Mouse (Mus musculus) spleen, adult 2 months (tissue): Measurements from ENCODE around the gene Tfap2a.

Experiments
- CTCF ChIP-seq: fragments of 200-500 bp; IDR thresholded peaks from 2 replicates; pipeline ENCODE4 v1.5.1; 2011; ENCODE audit warnings: mild to moderate bottlenecking, inconsistent platforms; ENCODE audit not compliant: insufficient read depth, insufficient read length, insufficient replicate concordance; ENCODE audit errors: extremely low read depth
- POLR2A ChIP-seq: fragments of 200-500 bp; IDR thresholded peaks from 2 replicates; pipeline ENCODE4 v1.6.1; 2011; ENCODE audit warnings: low read depth, low read length, inconsistent platforms

DNA sequence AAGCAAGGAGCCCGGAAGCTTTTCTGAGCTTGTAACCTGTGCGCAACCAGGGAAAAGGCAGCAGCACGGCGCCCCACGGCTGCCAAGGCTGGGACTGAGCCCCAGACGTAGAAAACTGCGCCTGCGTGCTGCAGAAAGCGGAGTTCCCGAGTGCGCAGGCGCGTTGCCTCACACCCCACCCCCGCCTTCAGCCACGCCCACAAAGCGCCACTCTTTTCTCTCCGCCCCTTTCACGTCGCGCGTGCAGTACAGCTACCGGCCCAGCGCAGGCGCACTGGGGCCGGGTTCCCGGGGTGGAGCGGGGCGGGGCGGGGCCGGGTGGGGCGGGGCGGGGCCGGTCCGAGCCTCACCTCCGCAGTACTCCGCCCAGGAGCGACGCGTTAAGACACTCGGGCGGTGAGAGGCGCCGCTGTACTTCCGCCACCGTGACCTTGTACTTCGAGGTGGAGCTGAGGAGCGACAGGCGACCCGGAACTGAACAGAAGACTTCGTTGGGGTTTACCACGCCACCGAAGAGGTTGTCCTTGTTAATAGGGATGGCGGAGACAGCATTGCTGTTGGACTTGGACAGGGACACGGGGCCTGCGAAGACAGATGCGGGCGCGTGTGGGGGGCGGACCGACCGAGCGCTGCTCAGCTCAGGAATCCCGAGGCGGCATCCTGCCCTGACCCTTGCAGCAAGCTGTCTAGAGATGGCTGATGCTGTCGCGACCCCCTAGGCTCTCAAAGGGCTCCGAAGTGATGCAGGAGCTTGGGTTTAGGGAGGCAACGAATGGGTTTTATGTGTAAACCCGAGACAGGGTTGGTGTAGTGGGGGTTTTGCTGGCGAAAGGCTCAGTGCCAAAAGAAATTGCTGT is 15.2 kb downstream of the Tfap2a start:
- TF ChIP-seq POLR2A, result no peak
- no peak for TF ChIP-seq CTCF
